Mouse (Mus musculus): ENCODE results near the gene Abce1. TPM values are rescaled to one million over a fixed set of nuclear protein-coding genes. Genes with fewer than 3 reads are reported as not detected.

The Abce1 gene
- polyA plus RNA-seq, 1 experiment from 2014 or later = 86.5 TPM

GRCm38 (mm10) chr8:79638707-79639549 is 72.6 kb downstream of the Abce1 start:
- under 1% methylated on average over 77 of the region's 77 CpGs for WGBS
- peak overlapping the region; percentile 56 for H3K4me2 ChIP-seq (replicated peaks)
- no peaks in the 10 kb centered on the region for H3K9me3 ChIP-seq
- H3K27ac ChIP-seq (replicated peaks) = peak overlapping the region; percentile 99
- H3K36me3 ChIP-seq = no peaks in the 10 kb centered on the region; the same call in 1 of the 2 replicates
- H3K4me1 ChIP-seq = peaks cover 35% of the 10 kb centered on the region
- H3K9ac ChIP-seq (replicated peaks) = peak overlapping the region; percentile 82
- peak overlapping the region; percentile 84 for H3K4me3 ChIP-seq
- no peaks in the 10 kb centered on the region for H3K27me3 ChIP-seq
- peak; percentile 100 for ATAC-seq (replicated peaks)

GRCm38 (mm10) chr8:79638001-79638706 is 73.4 kb downstream of the Abce1 start:
- Histone ChIP-seq H3K4me3 (peak overlapping the region; percentile 84), H3K36me3 (no peaks in the 10 kb centered on the region), H3K4me1 (peaks cover 30% of the 10 kb centered on the region), H3K9ac (replicated peaks) (peak overlapping the region; percentile 82), H3K9me3 (no peaks in the 10 kb centered on the region), H3K27me3 (no peaks in the 10 kb centered on the region), H3K27ac (replicated peaks) (peak overlapping the region; percentile 99), H3K4me2 (replicated peaks) (peak overlapping the region; percentile 56)
- no peak for ATAC-seq (replicated peaks)
- 5% methylated on average over 11 of the region's 11 CpGs for WGBS

DNA sequence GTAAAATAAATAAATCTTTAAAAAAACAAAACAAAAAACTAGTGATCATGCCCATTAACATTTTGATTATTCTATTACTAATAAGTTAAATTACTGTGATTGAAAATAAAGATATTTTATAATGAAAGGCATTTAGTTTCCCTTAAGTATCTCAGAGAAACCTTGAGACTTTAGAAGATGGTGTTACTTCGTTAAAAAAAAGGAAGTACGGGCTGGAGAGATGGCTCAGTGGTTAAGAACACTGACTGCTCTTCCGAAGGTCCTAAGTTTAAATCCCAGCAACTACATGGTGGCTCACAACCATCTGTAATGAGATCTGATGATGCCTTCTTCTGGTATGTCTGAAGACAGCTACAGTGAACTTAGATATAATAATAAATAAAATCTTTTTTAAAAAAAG is 74.3 kb downstream of the Abce1 start:
- H3K9ac ChIP-seq (replicated peaks) = no peak overlapping the region
- 90% methylated on average over 3 of the region's 3 CpGs for WGBS
- peaks cover 23% of the 10 kb centered on the region for H3K4me1 ChIP-seq
- H3K9me3 ChIP-seq = no peaks in the 10 kb centered on the region
- no peak overlapping the region for H3K27ac ChIP-seq (replicated peaks)
- no peaks in the 10 kb centered on the region for H3K36me3 ChIP-seq
- no peak for ATAC-seq (replicated peaks)
- H3K4me2 ChIP-seq (replicated peaks) = no peak overlapping the region
- no peaks in the 10 kb centered on the region for H3K27me3 ChIP-seq
- no peak overlapping the region for H3K4me3 ChIP-seq

DNA sequence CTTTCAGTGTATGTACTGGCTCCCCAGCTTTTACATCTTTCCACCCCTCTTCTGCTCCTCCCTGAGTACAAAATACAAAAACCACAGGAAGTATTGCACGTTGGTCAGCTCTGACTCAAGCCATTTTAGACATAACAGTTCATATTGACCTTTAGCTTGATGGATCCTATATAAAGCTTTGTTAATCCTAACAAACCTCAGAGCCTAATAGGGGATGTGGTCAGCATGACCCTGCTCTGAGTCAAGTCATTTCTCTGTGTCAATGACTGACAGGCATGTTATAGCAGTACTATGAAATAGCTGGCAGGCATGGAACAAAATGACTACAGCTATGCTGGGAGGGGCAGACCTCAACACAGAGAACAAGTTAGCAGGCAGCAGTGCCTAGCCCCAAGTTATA is 75.4 kb downstream of the Abce1 start:
- ATAC-seq (replicated peaks) = no peak
- Histone ChIP-seq H3K4me2 (replicated peaks) (no peak overlapping the region), H3K9me3 (no peaks in the 10 kb centered on the region), H3K9ac (replicated peaks) (no peak overlapping the region), H3K4me3 (no peak overlapping the region), H3K36me3 (no peaks in the 10 kb centered on the region), H3K4me1 (peaks cover 12% of the 10 kb centered on the region), H3K27me3 (no peaks in the 10 kb centered on the region), H3K27ac (replicated peaks) (no peak overlapping the region)
- 79% methylated on average over 1 of the region's 1 CpGs for WGBS

- H3K9me3 ChIP-seq = no peaks in the 10 kb centered on the region
- H3K36me3 ChIP-seq = no peaks in the 10 kb centered on the region
- no peak overlapping the region for H3K9ac ChIP-seq (replicated peaks)
- peaks cover 6% of the 10 kb centered on the region for H3K4me1 ChIP-seq
- no peak overlapping the region for H3K27ac ChIP-seq (replicated peaks)
- 88% methylated on average over 1 of the region's 1 CpGs for WGBS
- H3K4me2 ChIP-seq (replicated peaks) = no peak overlapping the region
- H3K4me3 ChIP-seq = no peak overlapping the region
- no peak for ATAC-seq (replicated peaks)
- H3K27me3 ChIP-seq = no peaks in the 10 kb centered on the region
These were observed 76.0 kb downstream of the Abce1 start for GRCm38 (mm10) chr8:79635491-79635890.

Other genes with a start within 250 kb of the Abce1 start
- gene Otud4, start 72.1 kb downstream of the Abce1 start, polyA plus RNA-seq (2015; fragmentation: Nextera tagmentation; extraction: Ambion mirVana) = 13.7 and 13.9 TPM in 2 replicates
- gene Anapc10, start 80 bp upstream of the Abce1 start, polyA plus RNA-seq (2015; fragmentation: Nextera tagmentation; extraction: Ambion mirVana) = 46.5 and 48.2 TPM in 2 replicates